Mouse (Mus musculus) cortical plate, adult 2 months (tissue): ENCODE measurements around the gene Prr5.

Experiments
- CTCF ChIP-seq: fragments of 200-500 bp; IDR thresholded peaks from 2 replicates; pipeline ENCODE4 v1.5.1; 2011; ENCODE audit warnings: mild to moderate bottlenecking, control low read depth, low read length; ENCODE audit not compliant: insufficient read depth; ENCODE audit errors: extremely low read depth
- POLR2A ChIP-seq: fragments of 200-500 bp; IDR thresholded peaks from 2 replicates; pipeline ENCODE4 v1.6.1; 2011; ENCODE audit warnings: mild to moderate bottlenecking, low read length, control low read depth; ENCODE audit not compliant: insufficient read depth; ENCODE audit errors: extremely low read depth

DNA sequence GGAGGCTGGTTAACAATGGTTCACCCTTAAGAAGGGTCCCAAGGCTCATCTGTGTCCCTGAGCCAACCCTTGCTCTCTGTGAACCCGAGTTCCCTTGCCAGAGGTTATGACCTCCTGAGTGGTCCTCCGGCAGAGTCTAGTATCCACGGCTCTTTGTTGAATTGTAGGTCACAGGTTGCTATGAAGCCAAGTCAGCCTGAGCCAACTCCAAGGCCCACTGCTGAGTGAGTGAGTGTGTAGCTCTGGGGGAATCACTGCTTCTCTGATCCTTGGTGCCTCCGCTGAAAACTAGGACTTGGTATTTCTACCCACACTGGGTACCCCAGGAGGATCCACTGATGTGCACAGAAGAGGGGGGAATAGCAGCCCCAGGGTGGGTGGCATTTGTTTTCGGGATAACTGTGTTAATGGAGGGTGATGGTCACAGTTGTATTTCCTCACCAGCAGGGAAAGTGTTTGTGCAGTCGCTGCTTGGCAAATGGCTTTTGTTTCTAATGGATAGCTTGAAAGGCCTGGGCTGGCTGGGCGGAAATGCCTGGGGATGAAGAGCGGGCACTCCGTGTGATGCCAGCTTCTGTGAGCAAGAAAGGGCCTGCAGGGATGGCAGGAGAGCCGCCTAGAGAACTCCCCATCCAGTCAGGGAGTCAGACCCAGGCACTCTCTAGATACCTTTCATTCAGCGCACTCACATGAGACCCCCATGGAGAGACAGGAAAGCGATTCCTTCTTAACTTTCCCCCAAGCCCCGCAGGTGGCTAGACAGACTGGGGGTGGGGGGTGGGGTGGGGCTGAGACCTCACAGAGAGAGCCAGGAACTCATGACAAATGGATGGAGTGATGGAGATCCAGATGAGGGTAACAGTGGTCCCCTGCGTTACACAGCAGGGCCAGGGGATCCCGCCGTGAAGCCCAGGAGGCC lies 4.6 kb upstream of the Prr5 start:
- TF ChIP-seq CTCF, result no peak
- TF ChIP-seq POLR2A, result no peak
